Mouse (Mus musculus) layer of hippocampus, adult 9-11 months (tissue): ENCODE results near the gene ccdc198.
A peak's percentile ranks its signal among the peaks of the same experiment; 100 is the strongest.
"Not testable (repeated sequence)": the region's sequence is repeated elsewhere in the genome, so short reads cannot be mapped to it uniquely, and the experiment has no call there.

ENCODE experiments used
- DNase-seq: peaks from one replicate; pipeline ENCODE4 v3.0.0; 2022

Gene ccdc198

GRCm38 (mm10) chr14:49245126-49245714 lies at the start of gene ccdc198:
TSS of gene ccdc198 (minus strand) at chr14:49245474.
- no peak for DNase-seq

- no peak for DNase-seq
These were observed 48.7 kb upstream of the ccdc198 start for GRCm38 (mm10) chr14:49293802-49294449.

- no peak for DNase-seq
These were observed 44.9 kb upstream of the ccdc198 start for GRCm38 (mm10) chr14:49290029-49290745.

GRCm38 (mm10) chr14:49283784-49284655 lies 38.7 kb upstream of the ccdc198 start:
- no peak for DNase-seq

GRCm38 (mm10) chr14:49278880-49279279 lies 33.6 kb upstream of the ccdc198 start:
- DNase-seq = no peak

- not testable (repeated sequence) for DNase-seq
These were observed 33.2 kb upstream of the ccdc198 start for GRCm38 (mm10) chr14:49278479-49278878.

GRCm38 (mm10) chr14:49277642-49278041 lies 32.4 kb upstream of the ccdc198 start:
- DNase-seq = no peak

- no peak for DNase-seq
These were observed 30.1 kb upstream of the ccdc198 start for GRCm38 (mm10) chr14:49275376-49275775.

GRCm38 (mm10) chr14:49265286-49266002 lies 20.2 kb upstream of the ccdc198 start:
- no peak for DNase-seq

GRCm38 (mm10) chr14:49241522-49241921 lies 3.8 kb downstream of the ccdc198 start:
- DNase-seq = no peak

GRCm38 (mm10) chr14:49238206-49238605 lies 7.1 kb downstream of the ccdc198 start:
- peak; percentile 66 for DNase-seq

GRCm38 (mm10) chr14:49234788-49235515 lies 10.3 kb downstream of the ccdc198 start:
- peak; percentile 8 for DNase-seq

- DNase-seq = no peak
These were observed 13.4 kb downstream of the ccdc198 start for GRCm38 (mm10) chr14:49231845-49232244.

- no peak for DNase-seq
These were observed 18.3 kb downstream of the ccdc198 start for GRCm38 (mm10) chr14:49226986-49227385.

GRCm38 (mm10) chr14:49226471-49226870 lies 18.8 kb downstream of the ccdc198 start:
- DNase-seq = no peak

- DNase-seq = no peak
These were observed 23.5 kb downstream of the ccdc198 start for GRCm38 (mm10) chr14:49221771-49222170.

- DNase-seq = not testable (repeated sequence)
These were observed 25.7 kb downstream of the ccdc198 start for GRCm38 (mm10) chr14:49219466-49220022.

- DNase-seq = no peak
These were observed 26.6 kb downstream of the ccdc198 start for GRCm38 (mm10) chr14:49218677-49219076.

- not testable (repeated sequence) for DNase-seq
These were observed 35.1 kb downstream of the ccdc198 start for GRCm38 (mm10) chr14:49210215-49210614.

- no peak for DNase-seq
These were observed 44.0 kb downstream of the ccdc198 start for GRCm38 (mm10) chr14:49201073-49201778.
